Mouse (Mus musculus): ENCODE data around the gene Runx2.

DNA sequence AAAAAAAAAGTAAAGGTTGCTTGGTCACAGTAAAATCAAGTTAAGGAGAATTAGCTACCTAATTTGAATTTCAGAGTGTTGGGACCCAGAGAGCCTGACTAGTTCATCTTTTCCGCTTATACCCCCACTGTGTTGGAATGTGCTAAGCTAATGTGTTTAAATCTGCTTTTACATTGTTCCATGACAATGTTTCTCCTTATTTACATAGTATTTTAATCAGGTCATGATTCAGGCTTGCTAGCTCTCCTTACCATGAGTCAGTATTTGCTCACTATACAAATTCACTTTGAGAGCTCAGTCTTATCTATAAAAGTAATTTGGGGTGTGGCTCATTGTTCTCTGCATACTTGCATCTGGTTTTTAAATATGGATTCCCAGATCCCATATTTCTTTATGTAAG lies 47.2 kb downstream of the Runx2 start:
- TF ChIP-seq CTCF (IDR thresholded peaks at IDR 0.05; ENCODE audit: insufficient read depth, low read depth, low read length) (no peak), POLR2A (IDR thresholded peaks at IDR 0.05; ENCODE audit: insufficient read depth, low read depth, low read length) (no peak)

Measured in olfactory bulb, adult 2 months (tissue).